ENCODE assay signal across 8 mouse cellular contexts in the genomic region with DNA sequence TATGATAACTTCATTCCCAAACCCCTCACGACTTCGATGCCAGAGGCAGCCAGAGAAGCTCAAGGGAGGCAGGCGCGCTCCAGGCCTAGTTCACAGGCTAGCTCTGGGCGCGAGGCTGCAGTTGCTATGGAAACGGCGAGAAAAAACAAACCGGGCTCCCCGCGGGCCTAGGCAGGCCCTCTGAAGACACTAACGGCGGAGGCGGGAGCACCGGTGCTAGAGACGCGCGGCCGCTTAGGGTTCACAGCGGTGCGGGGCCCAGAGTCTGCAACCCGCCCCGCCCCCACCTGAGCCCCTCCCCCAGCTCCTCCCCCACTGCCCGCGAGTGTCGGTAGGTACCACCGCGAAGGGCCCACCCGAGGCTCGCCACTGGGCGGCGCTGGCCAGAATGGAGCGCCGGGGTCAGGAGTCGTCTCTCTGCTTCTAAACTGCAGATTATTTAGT. TPM values are rescaled to one million over a fixed set of nuclear protein-coding genes. Genes with fewer than 3 reads are reported as not detected.
A peak's percentile ranks its signal among the peaks of the same experiment; 100 is the strongest.
DNase-seq lines count a peak whose midpoint lies in the region; ATAC-seq and TF ChIP-seq lines count a peak whose summit lies in the region.

No protein-coding gene starts in this region.

- H3K4me2 ChIP-seq in forebrain, embryonic 11.5 days (ENCODE audit: low read depth, low read length, severe bottlenecking) = peak overlapping the region; percentile 88
- H3K4me2 ChIP-seq in liver, postnatal 0 days (ENCODE audit: low read depth, low read length) = peak overlapping the region; percentile 70
- peak overlapping the region; percentile 98 for H3K4me2 ChIP-seq in neural tube, embryonic 15.5 days

- ATAC-seq in forebrain, embryonic 11.5 days (replicated peaks; ENCODE audit: low FRiP score) = peak; percentile 93
- peak; percentile 59 to 66 for ATAC-seq in hematopoietic stem cell, adult 5-6 weeks (replicated peaks in 1 of 2; ENCODE audit: insufficient read depth in 1 of 2, low FRiP score in 2 of 2, low TSS enrichment in 1 of 2, low read depth in 1 of 2, poor library complexity in 2 of 2, severe bottlenecking in 2 of 2)
- peak; percentile 63; the same call in 1 of the 2 replicates for ATAC-seq in liver, postnatal 0 days
- ATAC-seq in neural tube, embryonic 15.5 days (ENCODE audit: low FRiP score) = peak; percentile 93

- H3K9me3 ChIP-seq in forebrain, embryonic 11.5 days (ENCODE audit: control insufficient read depth, low read length) = no peaks in the 10 kb centered on the region
- no peaks in the 10 kb centered on the region for H3K9me3 ChIP-seq in liver, postnatal 0 days (ENCODE audit: low read length)
- no peaks in the 10 kb centered on the region for H3K9me3 ChIP-seq in neural tube, embryonic 15.5 days (replicated peaks)

- H3K4me1 ChIP-seq in brown adipose tissue, adult 24 weeks (ENCODE audit: control insufficient read depth, insufficient read depth, insufficient read length, low read length) = 0 out of 2 replicates have a peak, but pooled peaks cover 3% of the 10 kb centered on the region
- 0 out of 2 replicates have a peak, but pooled peaks cover 3% of the 10 kb centered on the region for H3K4me1 ChIP-seq in forebrain, embryonic 11.5 days (replicated peaks; ENCODE audit: control insufficient read depth, insufficient read depth, low read length)
- H3K4me1 ChIP-seq in liver, postnatal 0 days (ENCODE audit: insufficient read depth) = no peaks in the 10 kb centered on the region
- H3K4me1 ChIP-seq in neural tube, embryonic 15.5 days = peaks cover 17% of the 10 kb centered on the region

- H3K9ac ChIP-seq in forebrain, embryonic 11.5 days (ENCODE audit: low read length) = peak overlapping the region; percentile 55
- H3K9ac ChIP-seq in liver, postnatal 0 days (replicated peaks) = no peak overlapping the region; the same call in 1 of the 2 replicates
- peak overlapping the region; percentile 48 for H3K9ac ChIP-seq in neural tube, embryonic 15.5 days (replicated peaks)

- TF ChIP-seq CTCF in liver, postnatal 0 days (IDR thresholded peaks at IDR 0.05; ENCODE audit: low read depth) = peak; percentile 36

- peaks cover 21% of the 10 kb centered on the region for H3K27me3 ChIP-seq in forebrain, embryonic 11.5 days (ENCODE audit: control insufficient read depth, insufficient read depth, low read length)
- peaks cover 24% of the 10 kb centered on the region for H3K27me3 ChIP-seq in liver, postnatal 0 days (ENCODE audit: insufficient read depth, low read length)
- peaks cover 15% of the 10 kb centered on the region for H3K27me3 ChIP-seq in neural tube, embryonic 15.5 days (replicated peaks)

- under 1% methylated on average over 35 of the region's 35 CpGs for WGBS in forebrain, embryonic 11.5 days
- WGBS in liver, postnatal 0 days (ENCODE audit: insufficient replicate concordance) = 1% methylated on average over 33 of the region's 35 CpGs
- under 1% methylated on average over 35 of the region's 35 CpGs for WGBS in neural tube, embryonic 15.5 days

- peak; percentile 73 for DNase-seq in ES-CJ7 (ENCODE audit: low read depth, low spot score)
- peak; percentile 88 for DNase-seq in forebrain, embryonic 11.5 days (ENCODE audit: low spot score)
- peak; percentile 70 to 78 for DNase-seq in layer of hippocampus, adult 8-10 months (ENCODE audit: low spot score in 2 of 2)
- DNase-seq in liver, postnatal 0 days = peak; percentile 61
- DNase-seq in thymus, postnatal 4 days = peak; percentile 77

- H3K4me3 ChIP-seq in brown adipose tissue, adult 24 weeks (ENCODE audit: insufficient read depth, low read depth, low read length) = peak overlapping the region; percentile 39; the same call in 1 of the 2 replicates
- peak overlapping the region; percentile 45 for H3K4me3 ChIP-seq in forebrain, embryonic 11.5 days (ENCODE audit: low read depth, low read length)
- H3K4me3 ChIP-seq in liver, postnatal 0 days (ENCODE audit: low read depth, low read length) = peak overlapping the region; percentile 49
- peak overlapping the region; percentile 57 for H3K4me3 ChIP-seq in neural tube, embryonic 15.5 days (replicated peaks)

- H3K36me3 ChIP-seq in forebrain, embryonic 11.5 days (ENCODE audit: control insufficient read depth, insufficient read depth, low read length) = no peaks in the 10 kb centered on the region
- H3K36me3 ChIP-seq in liver, postnatal 0 days (replicated peaks; ENCODE audit: insufficient read depth, low read length) = no peaks in the 10 kb centered on the region
- H3K36me3 ChIP-seq in neural tube, embryonic 15.5 days = no peaks in the 10 kb centered on the region

- H3K27ac ChIP-seq in brown adipose tissue, adult 24 weeks (replicated peaks; ENCODE audit: low read depth, low read length) = no peak overlapping the region
- H3K27ac ChIP-seq in forebrain, embryonic 11.5 days (ENCODE audit: low read depth, low read length) = no peak overlapping the region
- no peak overlapping the region for H3K27ac ChIP-seq in liver, postnatal 0 days (ENCODE audit: low read depth)
- H3K27ac ChIP-seq in neural tube, embryonic 15.5 days (replicated peaks) = no peak overlapping the region

- TF ChIP-seq EP300 in liver, postnatal 0 days (IDR thresholded peaks at IDR 0.05; ENCODE audit: low read depth) = no peak

RNA-seq across cellular contexts. Expression of a gene that starts 0.7 kb away (rescaled TPM):
- not detected in 2 replicates for polyA plus RNA-seq in brown adipose tissue, adult 24 weeks (2012; ENCODE audit: insufficient read depth, insufficient read length, missing spikeins)
- polyA plus RNA-seq in forebrain, embryonic 11.5 days (2014; fragmentation: Nextera tagmentation; extraction: Ambion mirVana) = 1.1 and 1.4 TPM in 2 replicates
- total RNA-seq in hematopoietic stem cell, adult 5-6 weeks (2017) = not detected in 2 replicates
- 10 to 100 TPM; 10.3 to 16.6 (median 14.1) TPM for total RNA-seq in layer of hippocampus, adult 8-10 months (2022)
- 1.2 and 1.5 TPM in 2 replicates for polyA plus RNA-seq in liver, postnatal 0 days (2015; fragmentation: Nextera tagmentation; extraction: Ambion mirVana)
- polyA plus RNA-seq in neural tube, embryonic 15.5 days (2015; fragmentation: Nextera tagmentation; extraction: Ambion mirVana) = 1.3 and 2.3 TPM in 2 replicates

RNA-seq across cellular contexts. Expression of a gene that starts 35.0 kb away (rescaled TPM):
- polyA plus RNA-seq in brown adipose tissue, adult 24 weeks (2012; ENCODE audit: insufficient read depth, insufficient read length, missing spikeins) = 35.9 and 46.7 TPM in 2 replicates
- 24.7 and 25.9 TPM in 2 replicates for polyA plus RNA-seq in forebrain, embryonic 11.5 days (2014; fragmentation: Nextera tagmentation; extraction: Ambion mirVana)
- total RNA-seq in hematopoietic stem cell, adult 5-6 weeks (2017) = 8.3 and 14.2 TPM in 2 replicates
- total RNA-seq in layer of hippocampus, adult 8-10 months (2022) = 10 to 100 TPM; 47.9 to 75.3 (median 57.4) TPM
- polyA plus RNA-seq in liver, postnatal 0 days (2015; fragmentation: Nextera tagmentation; extraction: Ambion mirVana) = 5.1 and 6.3 TPM in 2 replicates
- polyA plus RNA-seq in neural tube, embryonic 15.5 days (2015; fragmentation: Nextera tagmentation; extraction: Ambion mirVana) = 14.9 and 15.8 TPM in 2 replicates
